Mouse (Mus musculus) small intestine, adult 2 months (tissue): ENCODE results near the gene Cnbp.

Experiments
- CTCF ChIP-seq: fragments of 200-500 bp; IDR thresholded peaks from 2 replicates; pipeline ENCODE4 v1.5.1; 2012; ENCODE audit warnings: low read depth, mild to moderate bottlenecking, control low read depth, inconsistent platforms, low read length, moderate library complexity, mixed read lengths; ENCODE audit not compliant: insufficient replicate concordance, insufficient read length; ENCODE audit errors: extremely low read depth
- POLR2A ChIP-seq: fragments of 200-500 bp; IDR thresholded peaks from 2 replicates; pipeline ENCODE4 v1.6.1; 2012; ENCODE audit warnings: low read depth, mild to moderate bottlenecking, control low read depth, inconsistent platforms, low read length, moderate library complexity

DNA sequence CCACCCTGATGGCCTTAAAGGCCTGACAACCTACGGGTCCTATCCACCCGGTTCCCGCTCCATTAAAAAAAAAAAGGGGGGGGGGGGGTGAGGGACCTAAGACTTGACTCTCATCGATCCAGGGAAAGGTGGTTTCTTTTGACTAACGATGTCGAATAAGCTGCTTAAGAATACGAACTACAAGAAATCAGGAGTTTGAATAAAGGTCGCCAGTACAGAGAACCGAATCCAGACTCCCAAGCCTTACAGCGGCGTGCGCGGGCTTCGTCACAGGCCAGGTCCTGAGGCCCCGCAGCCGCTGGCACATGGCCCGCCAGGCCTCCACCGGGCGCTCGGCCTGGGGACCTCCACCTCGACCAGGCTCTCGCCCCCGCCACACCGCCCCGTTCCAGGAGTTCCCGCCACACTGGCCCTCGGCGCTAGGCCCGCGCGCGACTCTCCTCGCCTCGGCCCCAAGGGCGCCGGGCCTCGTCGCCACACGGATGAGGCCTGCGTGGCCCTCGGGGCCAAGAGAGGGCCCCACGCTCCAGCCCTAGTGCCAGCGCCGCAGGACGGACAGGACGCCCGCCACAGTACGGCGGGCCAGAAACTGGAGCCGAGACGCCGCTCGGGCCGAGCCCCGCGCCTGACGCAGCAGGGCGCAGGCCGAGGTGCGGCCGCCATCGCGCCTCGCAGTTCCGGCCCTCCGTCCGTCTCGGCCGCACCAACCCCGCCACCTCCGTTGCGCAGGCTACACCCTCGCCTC is 579 bp downstream of the Cnbp start:
- no peak for TF ChIP-seq CTCF
- TF ChIP-seq POLR2A, result no peak
